Mouse (Mus musculus): Measurements from ENCODE around the gene Asb4. TPM values are rescaled to one million over a fixed set of nuclear protein-coding genes. Genes with fewer than 3 reads are reported as not detected.

The Asb4 gene
- under 1 TPM; 0.01 to 0.06 TPM for polyA plus RNA-seq (2012; fragmentation: generic; extraction: Trizol)

GRCm38 (mm10) chr6:5383336-5384177, at the start of gene Asb4:
Asb4 (plus strand) TSS chr6:5383386.

Other genes with a start within 250 kb of the Asb4 start
- not detected for gene Pon1, start 189.4 kb upstream of the Asb4 start, polyA plus RNA-seq (2012; fragmentation: generic; extraction: Trizol)
- gene Pon3, start 127.1 kb upstream of the Asb4 start, polyA plus RNA-seq (2012; fragmentation: generic; extraction: Trizol) = under 1 TPM; 0.12 to 0.47 TPM
- 1 to 10 TPM in 1 of 2 experiments, under 1 TPM in 1; 0.11 to 1.1 TPM for gene Pon2, start 84.9 kb upstream of the Asb4 start, polyA plus RNA-seq (2012; fragmentation: generic; extraction: Trizol)
- gene Pdk4, start 112.9 kb downstream of the Asb4 start, polyA plus RNA-seq (2012; fragmentation: generic; extraction: Trizol) = 1 to 10 TPM in 1 of 2 experiments, under 1 TPM in 1; 0.74 to 8.2 TPM

Measured in C3H10T1/2 (cell line).